Mouse (Mus musculus) cerebellum, adult 2 months (tissue): Measurements from ENCODE around the gene Fam196b. TPM values are rescaled to one million over a fixed set of nuclear protein-coding genes. Genes with fewer than 3 reads are reported as not detected.

ENCODE experiments used
- DNase-seq, 2 experiments: peaks; one replicate each; pipeline ENCODE4 v3.0.0; 2021
- H3K27ac ChIP-seq: fragments of 200-500 bp; 2 replicates; pipeline ENCODE4 v1.5.1; 2012; ENCODE audit warnings: low read length, control low read depth, inconsistent platforms; ENCODE audit not compliant: insufficient read depth
- H3K27me3 ChIP-seq: fragments of 200-500 bp; 2 replicates; pipeline ENCODE4 v1.6.1; 2012; ENCODE audit warnings: inconsistent platforms, mild to moderate bottlenecking, low read length, moderate library complexity; ENCODE audit not compliant: control insufficient read depth, insufficient read depth
- H3K4me1 ChIP-seq: fragments of 200-500 bp; 2 replicates; pipeline ENCODE4 v1.6.1; 2011; ENCODE audit warnings: low read length; ENCODE audit not compliant: control insufficient read depth, insufficient read depth
- H3K4me3 ChIP-seq: fragments of 200-500 bp; replicated peaks from 2 replicates; pipeline ENCODE3; 2011; ENCODE audit warnings: mild to moderate bottlenecking, low read depth, low read length, control low read depth; ENCODE audit not compliant: insufficient read depth
- CTCF ChIP-seq: fragments of 200-500 bp; IDR thresholded peaks from 2 replicates; pipeline ENCODE4 v1.5.1; 2011; ENCODE audit warnings: low read depth, mild to moderate bottlenecking, control low read depth, low read length, moderate library complexity, borderline replicate concordance; ENCODE audit not compliant: insufficient read depth
- POLR2A ChIP-seq: fragments of 200-500 bp; IDR thresholded peaks from 2 replicates; pipeline ENCODE4 v1.6.1; 2011; ENCODE audit warnings: low read length, control low read depth, borderline replicate concordance; ENCODE audit not compliant: insufficient read depth
- WGBS: fragments of 180-500 bp; shearing (Covaris S2); methylation state at CpG from one replicate; pipeline ENCODE4 v1.1.7; 2018; 5-methylcytosine and 5-hydroxymethylcytosine counted together
- polyA plus RNA-seq: library from polyadenylated mRNA; depleted of rRNA; stranded (reverse); fragments of >200 nt; gene quantifications from 2 replicates; pipeline ENCODE4 v1.2.3, GENCODE M21; 2012

Fam196b gene
- polyA plus RNA-seq, 1 experiment = 4.6 TPM

GRCm38 (mm10) chr11:34291304-34291703, 23.3 kb upstream of the Fam196b start:
- no peak overlapping the region for H3K27ac ChIP-seq
- WGBS = 67% methylated on average over 3 of the region's 3 CpGs

GRCm38 (mm10) chr11:34297698-34298378, 16.8 kb upstream of the Fam196b start:
- 60% methylated on average over 5 of the region's 5 CpGs for whole genome bisulfite sequencing
- H3K27ac ChIP-seq = no peak overlapping the region
- no peak for TF ChIP-seq POLR2A
- no peaks in the 10 kb centered on the region for H3K27me3 ChIP-seq
- H3K4me1 ChIP-seq = no peaks in the 10 kb centered on the region
- DNase-seq = no peak
- no peak overlapping the region for H3K4me3 ChIP-seq

More at GRCm38 (mm10) chr11:34291304-34291703, 23.3 kb upstream of the Fam196b start:
- no peak for TF ChIP-seq POLR2A
- no peak for TF ChIP-seq CTCF
- no peak overlapping the region for H3K4me3 ChIP-seq
- no peak for DNase-seq
- no peaks in the 10 kb centered on the region for H3K4me1 ChIP-seq
- no peaks in the 10 kb centered on the region for H3K27me3 ChIP-seq

DNA sequence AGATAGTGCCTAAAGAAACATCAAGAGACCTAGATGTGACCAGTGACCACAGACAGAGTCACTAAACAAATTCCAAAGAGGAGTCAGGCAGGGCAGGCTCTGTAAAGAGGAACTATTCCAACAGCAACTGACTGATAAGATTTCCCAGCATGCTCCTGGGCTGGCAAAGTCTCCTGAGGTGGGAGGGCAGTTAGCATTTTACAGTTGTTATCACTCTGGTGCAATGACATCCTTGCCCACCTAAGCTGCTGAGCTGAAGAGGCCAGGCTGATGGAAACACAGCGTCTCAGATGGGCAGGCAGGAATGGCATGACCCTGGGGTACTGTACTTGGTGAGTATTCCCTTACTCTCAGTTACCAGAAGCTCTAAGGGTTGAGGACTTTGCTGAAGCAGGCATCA, 15.1 kb upstream of the Fam196b start:
- Histone ChIP-seq H3K4me1 (no peaks in the 10 kb centered on the region), H3K27me3 (no peaks in the 10 kb centered on the region), H3K27ac (no peak overlapping the region), H3K4me3 (no peak overlapping the region)
- DNase-seq = no peak
- 94% methylated on average over 1 of the region's 1 CpGs for WGBS
- TF ChIP-seq POLR2A (no peak), CTCF (no peak)

GRCm38 (mm10) chr11:34300064-34300463, 14.6 kb upstream of the Fam196b start:
- no peak for DNase-seq
- 94% methylated on average over 7 of the region's 7 CpGs for WGBS
- no peak overlapping the region for H3K27ac ChIP-seq
- H3K4me3 ChIP-seq = no peak overlapping the region
- H3K27me3 ChIP-seq = no peaks in the 10 kb centered on the region
- TF ChIP-seq POLR2A (no peak), CTCF (no peak)
- H3K4me1 ChIP-seq = no peaks in the 10 kb centered on the region

DNA sequence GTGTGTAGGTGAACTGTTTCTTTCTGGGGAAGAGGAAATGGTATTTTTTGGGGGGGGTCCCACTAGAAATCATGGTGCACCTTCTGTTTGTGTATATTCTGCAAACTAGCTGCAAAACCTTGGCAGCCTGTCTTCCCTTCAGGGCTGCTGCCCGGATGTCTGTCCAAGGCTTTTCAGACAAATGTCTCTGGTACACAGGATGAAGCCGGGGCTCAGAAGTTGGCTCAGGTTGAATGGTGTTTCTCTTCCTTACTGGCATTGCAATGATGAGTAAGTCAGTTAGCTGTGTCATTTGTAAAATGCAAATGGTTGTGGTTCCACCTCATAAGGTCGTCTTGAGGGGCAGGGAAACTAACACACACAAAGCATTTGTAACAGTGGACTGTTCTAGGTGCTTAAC, 8.4 kb upstream of the Fam196b start:
- H3K27ac ChIP-seq = no peak overlapping the region
- 36% methylated on average over 3 of the region's 3 CpGs for WGBS
- no peak for DNase-seq
- H3K27me3 ChIP-seq = no peaks in the 10 kb centered on the region
- H3K4me1 ChIP-seq = no peaks in the 10 kb centered on the region
- no peak overlapping the region for H3K4me3 ChIP-seq
- no peak for TF ChIP-seq CTCF

DNA sequence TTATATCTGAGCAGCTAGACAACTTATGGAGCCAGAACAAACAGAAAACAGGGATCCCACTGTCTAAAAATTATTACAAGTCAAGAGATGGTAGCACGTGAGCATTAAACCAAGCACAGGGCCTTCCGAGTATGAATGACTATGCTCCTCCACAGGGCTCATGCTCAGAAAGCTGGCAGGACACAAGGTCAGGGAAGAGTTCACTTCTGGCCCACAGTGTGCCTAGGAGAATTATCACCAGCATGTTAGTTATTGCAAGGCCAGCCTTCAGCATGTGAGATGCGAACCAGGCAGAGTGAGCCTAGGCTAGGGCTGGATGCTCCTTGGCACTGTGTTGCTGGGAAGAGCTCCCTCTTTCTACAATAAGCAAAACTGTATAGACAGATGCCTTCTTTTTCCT, 5.9 kb upstream of the Fam196b start:
- DNase-seq = no peak
- H3K4me3 ChIP-seq = no peak overlapping the region
- H3K4me1 ChIP-seq = no peaks in the 10 kb centered on the region
- 90% methylated on average over 3 of the region's 3 CpGs for WGBS
- no peaks in the 10 kb centered on the region; the same call in 1 of the 2 replicates for H3K27me3 ChIP-seq
- TF ChIP-seq CTCF (no peak), POLR2A (no peak)
- H3K27ac ChIP-seq = no peak overlapping the region

GRCm38 (mm10) chr11:34309360-34309759, 5.3 kb upstream of the Fam196b start:
- H3K27me3 ChIP-seq = no peaks in the 10 kb centered on the region; the same call in 1 of the 2 replicates
- no peaks in the 10 kb centered on the region for H3K4me1 ChIP-seq
- DNase-seq = no peak
- H3K27ac ChIP-seq = no peak overlapping the region
- TF ChIP-seq CTCF = no peak
- no peak for TF ChIP-seq POLR2A
- no peak overlapping the region for H3K4me3 ChIP-seq
- 64% methylated on average over 2 of the region's 2 CpGs for whole genome bisulfite sequencing

DNA sequence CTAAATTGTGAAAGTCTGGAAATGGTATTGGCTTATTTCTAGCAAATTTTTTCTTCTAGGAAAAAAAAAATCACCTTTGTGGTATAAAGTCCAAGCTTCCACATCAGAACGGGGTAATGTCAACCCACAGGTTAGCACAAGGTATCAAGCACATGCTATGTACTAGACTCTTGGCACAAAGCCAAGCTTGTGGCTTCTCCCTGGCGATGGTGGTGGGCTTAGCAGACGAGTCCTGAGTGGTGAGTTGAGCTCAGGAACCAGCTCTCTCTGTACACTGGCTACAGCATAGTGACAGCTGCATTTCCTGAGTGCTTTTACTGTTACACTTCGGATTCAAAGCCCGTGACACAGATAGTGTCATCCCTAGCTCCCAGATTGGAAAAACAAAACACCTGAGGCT, 2.9 kb upstream of the Fam196b start:
- no peak overlapping the region for H3K4me3 ChIP-seq
- H3K4me1 ChIP-seq = no peaks in the 10 kb centered on the region
- TF ChIP-seq CTCF (no peak), POLR2A (no peak)
- DNase-seq = no peak
- no peaks in the 10 kb centered on the region; the same call in 1 of the 2 replicates for H3K27me3 ChIP-seq
- 40% methylated on average over 5 of the region's 5 CpGs for WGBS
- no peak overlapping the region for H3K27ac ChIP-seq
